Mouse (Mus musculus) bone marrow macrophage, adult 2 months (primary cell): ENCODE measurements at regions not wholly inside any gene's neighbourhood (a gene's known extent, or its start where the extent isn't known, plus 50 kb on each side); places are given as distances from the start of the nearest gene placed in this dataset.

Experiments
- CTCF ChIP-seq: IDR thresholded peaks from 2 replicates; pipeline ENCODE4 v1.5.1; 2012; ENCODE audit warnings: low read depth, mild to moderate bottlenecking, low read length, moderate library complexity
- POLR2A ChIP-seq: IDR thresholded peaks from 2 replicates; pipeline ENCODE4 v1.6.1; 2012; ENCODE audit warnings: mild to moderate bottlenecking, low read depth, low read length, borderline replicate concordance

DNA sequence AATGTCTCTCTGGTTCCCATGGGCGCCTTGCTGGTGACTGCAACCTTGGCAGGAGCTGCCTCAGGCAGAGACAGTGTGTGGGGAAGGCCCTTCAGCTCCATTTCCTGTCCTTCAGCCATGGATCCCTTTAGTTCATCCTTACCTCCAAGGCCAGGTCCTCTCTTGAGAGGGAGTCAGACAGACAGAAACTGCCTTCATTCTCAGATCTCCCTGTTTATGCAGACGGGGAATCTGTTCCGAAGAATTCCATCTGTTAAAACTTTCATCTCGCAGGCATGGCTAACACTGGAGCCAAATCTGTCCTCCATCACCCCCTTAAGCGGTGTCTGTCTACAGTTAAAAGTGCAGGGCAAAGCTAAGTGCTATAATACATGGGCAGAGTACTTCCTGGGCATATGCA, 144.0 kb upstream of the Lnx1 start:
- TF ChIP-seq POLR2A (no peak), CTCF (no peak)
